Mouse (Mus musculus): ENCODE results near the gene Stbd1. TPM values are rescaled to one million over a fixed set of nuclear protein-coding genes. Genes with fewer than 3 reads are reported as not detected.

The Stbd1 gene
- polyA plus RNA-seq, 1 experiment: 2.7 TPM

DNA sequence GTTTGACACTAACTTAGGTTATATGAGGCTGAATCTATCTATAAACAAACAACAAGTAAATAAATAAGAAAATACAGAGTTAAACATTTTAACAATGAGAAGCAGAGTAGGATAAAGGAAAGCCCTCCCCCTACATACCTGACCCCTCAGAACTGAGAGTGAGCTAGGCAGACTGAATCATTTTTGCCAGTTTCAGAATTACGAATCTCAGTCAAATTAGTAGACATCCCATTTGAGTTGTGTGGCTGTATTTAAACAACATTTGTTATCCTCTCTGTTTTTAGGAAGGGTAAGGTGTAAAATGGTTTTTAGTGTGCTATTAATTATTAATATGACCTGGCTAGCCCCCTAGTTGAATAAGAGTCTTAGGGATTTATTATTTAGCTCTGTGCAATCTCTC is 45.3 kb upstream of the Stbd1 start:
- no peaks in the 10 kb centered on the region for H3K9me3 ChIP-seq (replicated peaks; ENCODE audit: control insufficient read depth, insufficient read depth, low read length, poor library complexity, severe bottlenecking)
- TF ChIP-seq CTCF (IDR thresholded peaks at IDR 0.05; ENCODE audit: low read depth, low read length) (no peak), POLR2A (IDR thresholded peaks at IDR 0.05; ENCODE audit: insufficient read depth, low read length) (no peak), EP300 (IDR thresholded peaks at IDR 0.05; ENCODE audit: insufficient read depth, low read depth, low read length) (no peak)

DNA sequence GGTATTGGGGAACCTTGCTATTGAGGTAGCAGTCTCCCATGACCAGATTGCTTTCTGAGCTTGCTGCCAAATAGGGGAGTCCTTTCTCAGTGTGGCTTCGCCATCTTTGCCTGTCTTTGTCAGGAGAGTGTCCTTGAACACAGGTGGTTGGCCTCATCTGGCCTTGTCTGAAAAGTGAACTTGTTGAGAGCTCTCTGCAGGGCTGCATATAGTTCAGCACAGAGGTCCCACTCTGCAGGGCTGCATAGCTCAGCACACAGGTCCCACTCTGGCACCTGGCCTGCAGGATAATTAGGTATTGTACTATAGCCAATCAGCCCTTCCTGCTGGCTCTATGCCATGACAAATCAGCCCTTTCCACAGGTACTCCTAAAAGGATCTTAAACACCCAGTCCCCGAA is 42.6 kb upstream of the Stbd1 start:
- no peaks in the 10 kb centered on the region for H3K9me3 ChIP-seq (replicated peaks; ENCODE audit: control insufficient read depth, insufficient read depth, low read length, poor library complexity, severe bottlenecking)
- no peak overlapping the region for H3K9ac ChIP-seq (ENCODE audit: low read depth, poor library complexity, severe bottlenecking)
- TF ChIP-seq CTCF (IDR thresholded peaks at IDR 0.05; ENCODE audit: low read depth, low read length) (no peak), EP300 (IDR thresholded peaks at IDR 0.05; ENCODE audit: insufficient read depth, low read depth, low read length) (no peak), POLR2A (IDR thresholded peaks at IDR 0.05; ENCODE audit: insufficient read depth, low read length) (no peak)
- no peaks in the 10 kb centered on the region for H3K27me3 ChIP-seq (ENCODE audit: control insufficient read depth, insufficient read depth, low read length, poor library complexity, severe bottlenecking)
- H3K4me3 ChIP-seq (ENCODE audit: low read depth, low read length): no peak overlapping the region
- H3K4me1 ChIP-seq (ENCODE audit: control insufficient read depth, insufficient read depth, low read length): no peaks in the 10 kb centered on the region
- no peaks in the 10 kb centered on the region for H3K36me3 ChIP-seq (ENCODE audit: control insufficient read depth, insufficient read depth, low read length, poor library complexity, severe bottlenecking)
- H3K27ac ChIP-seq (ENCODE audit: insufficient read depth, low read length): no peak overlapping the region

More for the DNA sequence above, 45.3 kb upstream of the Stbd1 start:
- H3K36me3 ChIP-seq (ENCODE audit: control insufficient read depth, insufficient read depth, low read length, poor library complexity, severe bottlenecking): no peaks in the 10 kb centered on the region
- no peak overlapping the region for H3K27ac ChIP-seq (ENCODE audit: insufficient read depth, low read length)
- H3K4me3 ChIP-seq (ENCODE audit: low read depth, low read length): no peak overlapping the region
- H3K9ac ChIP-seq (ENCODE audit: low read depth, poor library complexity, severe bottlenecking): no peak overlapping the region
- H3K4me1 ChIP-seq (ENCODE audit: control insufficient read depth, insufficient read depth, low read length): no peaks in the 10 kb centered on the region
- no peaks in the 10 kb centered on the region for H3K27me3 ChIP-seq (ENCODE audit: control insufficient read depth, insufficient read depth, low read length, poor library complexity, severe bottlenecking)

DNA sequence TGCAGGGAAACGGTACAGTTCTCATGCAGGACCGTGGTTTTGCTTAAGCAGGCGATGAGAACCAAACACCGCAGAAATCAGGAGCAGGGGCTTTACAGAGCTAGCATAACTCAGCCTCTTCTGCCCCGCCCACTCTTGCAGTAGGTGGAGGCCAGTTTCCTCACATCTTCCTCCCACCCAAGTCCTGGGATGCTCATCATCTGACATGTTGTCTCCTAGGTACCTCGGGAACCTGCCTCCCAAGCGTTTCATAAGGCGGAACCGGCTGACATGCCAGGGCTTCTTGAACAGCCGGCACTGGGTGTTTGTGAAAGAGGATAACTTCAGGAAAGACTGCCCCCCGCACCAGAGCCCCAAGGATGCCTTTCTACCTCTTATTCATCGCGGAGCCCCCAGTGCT is 40.8 kb upstream of the Stbd1 start:
- Histone ChIP-seq H3K27ac (ENCODE audit: insufficient read depth, low read length) (no peak overlapping the region), H3K27me3 (ENCODE audit: control insufficient read depth, insufficient read depth, low read length, poor library complexity, severe bottlenecking) (no peaks in the 10 kb centered on the region), H3K9me3 (replicated peaks; ENCODE audit: control insufficient read depth, insufficient read depth, low read length, poor library complexity, severe bottlenecking) (no peaks in the 10 kb centered on the region), H3K9ac (ENCODE audit: low read depth, poor library complexity, severe bottlenecking) (no peak overlapping the region), H3K4me3 (ENCODE audit: low read depth, low read length) (no peak overlapping the region), H3K36me3 (ENCODE audit: control insufficient read depth, insufficient read depth, low read length, poor library complexity, severe bottlenecking) (no peaks in the 10 kb centered on the region), H3K4me1 (ENCODE audit: control insufficient read depth, insufficient read depth, low read length) (no peaks in the 10 kb centered on the region)
- TF ChIP-seq CTCF (IDR thresholded peaks at IDR 0.05; ENCODE audit: low read depth, low read length): no peak

DNA sequence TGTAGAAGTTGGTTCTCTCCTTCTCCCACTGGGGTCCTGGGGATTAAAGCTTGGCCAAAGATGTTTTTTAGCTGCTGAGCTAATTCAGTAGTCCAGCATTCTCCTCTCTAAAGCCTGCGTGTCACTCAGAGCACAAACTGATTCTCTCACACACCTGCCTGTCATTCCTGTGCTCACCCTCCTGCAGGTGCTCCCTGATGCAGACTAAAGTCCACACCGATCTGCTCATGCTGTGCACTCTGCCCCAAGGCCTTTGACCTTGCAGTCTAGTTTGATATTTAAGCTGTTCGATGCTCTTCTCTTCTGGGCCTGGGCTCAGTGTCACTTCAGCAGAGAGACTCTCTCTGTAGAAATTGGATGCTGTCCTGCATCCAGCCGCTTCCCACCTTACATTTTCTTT is 31.6 kb upstream of the Stbd1 start:
- Histone ChIP-seq H3K9me3 (replicated peaks; ENCODE audit: control insufficient read depth, insufficient read depth, low read length, poor library complexity, severe bottlenecking) (no peaks in the 10 kb centered on the region), H3K9ac (ENCODE audit: low read depth, poor library complexity, severe bottlenecking) (no peak overlapping the region), H3K4me3 (ENCODE audit: low read depth, low read length) (no peak overlapping the region), H3K27ac (ENCODE audit: insufficient read depth, low read length) (no peak overlapping the region), H3K4me1 (ENCODE audit: control insufficient read depth, insufficient read depth, low read length) (no peaks in the 10 kb centered on the region), H3K36me3 (ENCODE audit: control insufficient read depth, insufficient read depth, low read length, poor library complexity, severe bottlenecking) (no peaks in the 10 kb centered on the region), H3K27me3 (ENCODE audit: control insufficient read depth, insufficient read depth, low read length, poor library complexity, severe bottlenecking) (no peaks in the 10 kb centered on the region)
- TF ChIP-seq EP300 (IDR thresholded peaks at IDR 0.05; ENCODE audit: insufficient read depth, low read depth, low read length) (no peak), POLR2A (IDR thresholded peaks at IDR 0.05; ENCODE audit: insufficient read depth, low read length) (no peak), CTCF (IDR thresholded peaks at IDR 0.05; ENCODE audit: low read depth, low read length) (no peak)

DNA sequence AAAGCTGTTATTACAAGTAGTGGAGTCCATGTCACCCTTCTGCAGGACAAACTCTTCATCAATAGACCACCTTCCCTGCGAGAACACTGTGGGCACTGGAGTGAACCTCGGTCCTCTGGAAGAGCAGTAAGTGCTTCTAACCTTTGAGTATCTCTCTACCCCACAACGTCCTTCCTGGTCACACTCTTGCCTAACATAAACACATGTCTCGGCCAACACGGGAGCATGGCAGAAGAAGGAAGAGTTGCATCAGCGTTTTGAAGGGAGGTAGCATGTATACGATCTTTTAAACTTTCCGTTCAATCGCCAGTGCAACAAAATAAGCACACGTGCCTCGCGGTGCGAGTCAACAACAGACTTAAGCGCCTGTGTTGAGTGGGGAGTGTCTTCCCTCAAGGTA is 23.3 kb upstream of the Stbd1 start:
- H3K4me3 ChIP-seq (ENCODE audit: low read depth, low read length): no peak overlapping the region
- H3K36me3 ChIP-seq (ENCODE audit: control insufficient read depth, insufficient read depth, low read length, poor library complexity, severe bottlenecking): no peaks in the 10 kb centered on the region
- no peak overlapping the region for H3K27ac ChIP-seq (ENCODE audit: insufficient read depth, low read length)
- H3K9me3 ChIP-seq (replicated peaks; ENCODE audit: control insufficient read depth, insufficient read depth, low read length, poor library complexity, severe bottlenecking): no peaks in the 10 kb centered on the region
- TF ChIP-seq EP300 (IDR thresholded peaks at IDR 0.05; ENCODE audit: insufficient read depth, low read depth, low read length): no peak
- TF ChIP-seq POLR2A (IDR thresholded peaks at IDR 0.05; ENCODE audit: insufficient read depth, low read length): no peak
- no peak for TF ChIP-seq CTCF (IDR thresholded peaks at IDR 0.05; ENCODE audit: low read depth, low read length)
- no peak overlapping the region for H3K9ac ChIP-seq (ENCODE audit: low read depth, poor library complexity, severe bottlenecking)
- no peaks in the 10 kb centered on the region for H3K27me3 ChIP-seq (ENCODE audit: control insufficient read depth, insufficient read depth, low read length, poor library complexity, severe bottlenecking)
- no peaks in the 10 kb centered on the region for H3K4me1 ChIP-seq (ENCODE audit: control insufficient read depth, insufficient read depth, low read length)

DNA sequence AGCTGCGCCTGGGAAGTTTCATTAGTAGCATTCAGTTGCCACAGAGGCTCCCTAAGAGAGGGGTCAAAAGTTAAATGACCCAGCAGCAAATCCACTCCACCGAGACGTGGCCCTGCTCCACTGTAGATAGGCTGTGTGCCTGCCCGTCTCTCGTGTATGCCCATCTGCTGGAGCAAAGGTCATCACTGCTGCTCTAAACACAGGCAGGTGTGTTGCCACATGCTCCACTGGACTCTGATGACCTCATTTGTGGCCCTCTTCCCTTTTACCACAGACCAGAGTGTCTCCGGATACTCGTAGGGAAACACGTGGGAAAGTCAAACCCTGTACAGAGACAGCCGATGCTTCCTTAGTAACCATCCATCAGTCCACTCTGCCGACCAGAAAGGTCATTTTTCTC is 16.9 kb upstream of the Stbd1 start:
- Histone ChIP-seq H3K27me3 (ENCODE audit: control insufficient read depth, insufficient read depth, low read length, poor library complexity, severe bottlenecking) (no peaks in the 10 kb centered on the region), H3K4me1 (ENCODE audit: control insufficient read depth, insufficient read depth, low read length) (no peaks in the 10 kb centered on the region), H3K9me3 (replicated peaks; ENCODE audit: control insufficient read depth, insufficient read depth, low read length, poor library complexity, severe bottlenecking) (no peaks in the 10 kb centered on the region), H3K9ac (ENCODE audit: low read depth, poor library complexity, severe bottlenecking) (no peak overlapping the region), H3K27ac (ENCODE audit: insufficient read depth, low read length) (no peak overlapping the region), H3K4me3 (ENCODE audit: low read depth, low read length) (no peak overlapping the region), H3K36me3 (ENCODE audit: control insufficient read depth, insufficient read depth, low read length, poor library complexity, severe bottlenecking) (no peaks in the 10 kb centered on the region)
- TF ChIP-seq EP300 (IDR thresholded peaks at IDR 0.05; ENCODE audit: insufficient read depth, low read depth, low read length) (no peak), CTCF (IDR thresholded peaks at IDR 0.05; ENCODE audit: low read depth, low read length) (no peak), POLR2A (IDR thresholded peaks at IDR 0.05; ENCODE audit: insufficient read depth, low read length) (no peak)
